Mouse (Mus musculus): ENCODE measurements around the gene Wfdc1. TPM values are rescaled to one million over a fixed set of nuclear protein-coding genes. Genes with fewer than 3 reads are reported as not detected.
A peak's percentile ranks its signal among the peaks of the same experiment; 100 is the strongest.

Wfdc1 gene
- polyA plus RNA-seq, 1 experiment from 2014 or later: 0.66 TPM

GRCm38 (mm10) chr8:119669284-119669683 is 3.1 kb downstream of the Wfdc1 start:
- no peaks in the 10 kb centered on the region for H3K4me1 ChIP-seq
- H3K9ac ChIP-seq: no peak overlapping the region
- WGBS (ENCODE audit: insufficient replicate concordance): 27% methylated on average over 12 of the region's 12 CpGs
- no peak for ATAC-seq
- no peak overlapping the region for H3K27ac ChIP-seq
- no peak overlapping the region for H3K4me2 ChIP-seq
- peaks cover 44% of the 10 kb centered on the region for H3K27me3 ChIP-seq (replicated peaks)
- no peak overlapping the region for H3K4me3 ChIP-seq
- no peaks in the 10 kb centered on the region for H3K36me3 ChIP-seq
- H3K9me3 ChIP-seq (replicated peaks): no peaks in the 10 kb centered on the region

GRCm38 (mm10) chr8:119670419-119671091 is 4.4 kb downstream of the Wfdc1 start:
- peaks cover 38% of the 10 kb centered on the region for H3K27me3 ChIP-seq (replicated peaks)
- H3K27ac ChIP-seq: no peak overlapping the region
- WGBS (ENCODE audit: insufficient replicate concordance): 45% methylated on average over 15 of the region's 16 CpGs
- no peak overlapping the region for H3K9ac ChIP-seq
- H3K36me3 ChIP-seq: no peaks in the 10 kb centered on the region
- no peak overlapping the region for H3K4me2 ChIP-seq
- no peak overlapping the region for H3K4me3 ChIP-seq
- H3K4me1 ChIP-seq: no peaks in the 10 kb centered on the region
- peak; percentile 24; the same call in 1 of the 2 replicates for ATAC-seq
- H3K9me3 ChIP-seq (replicated peaks): no peaks in the 10 kb centered on the region

GRCm38 (mm10) chr8:119673976-119674555 is 7.9 kb downstream of the Wfdc1 start:
- Histone ChIP-seq H3K27ac (no peak overlapping the region), H3K27me3 (replicated peaks) (peaks cover 5% of the 10 kb centered on the region; the same call in 1 of the 2 replicates), H3K36me3 (no peaks in the 10 kb centered on the region), H3K4me3 (no peak overlapping the region), H3K4me1 (peaks cover 12% of the 10 kb centered on the region; the same call in 1 of the 2 replicates), H3K9ac (no peak overlapping the region), H3K9me3 (replicated peaks) (no peaks in the 10 kb centered on the region), H3K4me2 (no peak overlapping the region)
- WGBS (ENCODE audit: insufficient replicate concordance): 62% methylated on average over 11 of the region's 11 CpGs
- no peak for ATAC-seq

GRCm38 (mm10) chr8:119675457-119675856 is 9.3 kb downstream of the Wfdc1 start:
- no peak overlapping the region for H3K27ac ChIP-seq
- no peak overlapping the region for H3K4me3 ChIP-seq
- H3K4me1 ChIP-seq: peaks cover 12% of the 10 kb centered on the region; the same call in 1 of the 2 replicates
- ATAC-seq: no peak
- no peak overlapping the region for H3K9ac ChIP-seq
- WGBS (ENCODE audit: insufficient replicate concordance): 77% methylated on average over 5 of the region's 5 CpGs
- H3K27me3 ChIP-seq (replicated peaks): peaks cover 9% of the 10 kb centered on the region
- no peaks in the 10 kb centered on the region for H3K9me3 ChIP-seq (replicated peaks)
- H3K4me2 ChIP-seq: no peak overlapping the region
- no peaks in the 10 kb centered on the region for H3K36me3 ChIP-seq

GRCm38 (mm10) chr8:119676389-119676788 is 10.2 kb downstream of the Wfdc1 start:
- peaks cover 12% of the 10 kb centered on the region; the same call in 1 of the 2 replicates for H3K4me1 ChIP-seq
- 9% methylated on average over 8 of the region's 8 CpGs for WGBS (ENCODE audit: insufficient replicate concordance)
- no peaks in the 10 kb centered on the region for H3K36me3 ChIP-seq
- H3K27me3 ChIP-seq (replicated peaks): peaks cover 14% of the 10 kb centered on the region
- no peak overlapping the region for H3K4me2 ChIP-seq
- H3K9ac ChIP-seq: no peak overlapping the region
- 0 out of 2 replicates have a peak, but pooled peaks have one; percentile 28 for ATAC-seq
- H3K4me3 ChIP-seq: no peak overlapping the region
- no peaks in the 10 kb centered on the region for H3K9me3 ChIP-seq (replicated peaks)
- H3K27ac ChIP-seq: no peak overlapping the region

GRCm38 (mm10) chr8:119678138-119678843 is 12.1 kb downstream of the Wfdc1 start:
- peak; percentile 34; the same call in 1 of the 2 replicates for ATAC-seq
- WGBS (ENCODE audit: insufficient replicate concordance): 8% methylated on average over 18 of the region's 18 CpGs

GRCm38 (mm10) chr8:119679184-119679583 is 13.0 kb downstream of the Wfdc1 start:
- Histone ChIP-seq H3K36me3 (no peaks in the 10 kb centered on the region), H3K27ac (no peak overlapping the region), H3K4me2 (no peak overlapping the region), H3K27me3 (replicated peaks) (peaks cover 23% of the 10 kb centered on the region), H3K9ac (no peak overlapping the region), H3K4me3 (no peak overlapping the region), H3K4me1 (peaks cover 12% of the 10 kb centered on the region; the same call in 1 of the 2 replicates), H3K9me3 (replicated peaks) (no peaks in the 10 kb centered on the region)
- ATAC-seq: no peak
- 60% methylated on average over 14 of the region's 14 CpGs for WGBS (ENCODE audit: insufficient replicate concordance)

More at GRCm38 (mm10) chr8:119678138-119678843, 12.1 kb downstream of the Wfdc1 start:
- Histone ChIP-seq H3K27ac (no peak overlapping the region), H3K4me2 (peak overlapping the region; percentile 57), H3K9ac (no peak overlapping the region), H3K27me3 (replicated peaks) (peaks cover 23% of the 10 kb centered on the region), H3K36me3 (no peaks in the 10 kb centered on the region), H3K4me3 (peak overlapping the region; percentile 29), H3K4me1 (peaks cover 12% of the 10 kb centered on the region; the same call in 1 of the 2 replicates), H3K9me3 (replicated peaks) (no peaks in the 10 kb centered on the region)

- no peak overlapping the region for H3K9ac ChIP-seq
- no peak overlapping the region for H3K4me3 ChIP-seq
- H3K4me1 ChIP-seq: no peaks in the 10 kb centered on the region
- no peak overlapping the region for H3K27ac ChIP-seq
- 57% methylated on average over 6 of the region's 6 CpGs for WGBS (ENCODE audit: insufficient replicate concordance)
- H3K4me2 ChIP-seq: no peak overlapping the region
- H3K36me3 ChIP-seq: no peaks in the 10 kb centered on the region
- peaks cover 33% of the 10 kb centered on the region; the same call in 1 of the 2 replicates for H3K27me3 ChIP-seq (replicated peaks)
- ATAC-seq: no peak
- H3K9me3 ChIP-seq (replicated peaks): no peaks in the 10 kb centered on the region
Measured at GRCm38 (mm10) chr8:119690602-119691001, 24.4 kb downstream of the Wfdc1 start.

- H3K4me2 ChIP-seq: no peak overlapping the region
- H3K27me3 ChIP-seq (replicated peaks): peaks cover 38% of the 10 kb centered on the region; the same call in 1 of the 2 replicates
- no peak overlapping the region for H3K27ac ChIP-seq
- no peak overlapping the region for H3K4me3 ChIP-seq
- no peaks in the 10 kb centered on the region for H3K9me3 ChIP-seq (replicated peaks)
- H3K4me1 ChIP-seq: no peaks in the 10 kb centered on the region
- no peak overlapping the region for H3K9ac ChIP-seq
- WGBS (ENCODE audit: insufficient replicate concordance): 44% methylated on average over 4 of the region's 4 CpGs
- no peaks in the 10 kb centered on the region for H3K36me3 ChIP-seq
- ATAC-seq: peak; percentile 35; the same call in 1 of the 2 replicates
Measured at GRCm38 (mm10) chr8:119691989-119692388, 25.8 kb downstream of the Wfdc1 start.

GRCm38 (mm10) chr8:119694696-119695095 is 28.5 kb downstream of the Wfdc1 start:
- no peak overlapping the region for H3K4me3 ChIP-seq
- WGBS (ENCODE audit: insufficient replicate concordance): 51% methylated on average over 7 of the region's 7 CpGs
- H3K9me3 ChIP-seq (replicated peaks): no peaks in the 10 kb centered on the region
- H3K4me2 ChIP-seq: no peak overlapping the region
- H3K27ac ChIP-seq: no peak overlapping the region
- H3K4me1 ChIP-seq: peaks cover 11% of the 10 kb centered on the region; the same call in 1 of the 2 replicates
- peaks cover 58% of the 10 kb centered on the region for H3K27me3 ChIP-seq (replicated peaks)
- no peak for ATAC-seq
- H3K9ac ChIP-seq: no peak overlapping the region
- no peaks in the 10 kb centered on the region for H3K36me3 ChIP-seq

GRCm38 (mm10) chr8:119697163-119697562 is 31.0 kb downstream of the Wfdc1 start:
- H3K4me1 ChIP-seq: peaks cover 15% of the 10 kb centered on the region; the same call in 1 of the 2 replicates

GRCm38 (mm10) chr8:119698960-119699359 is 32.8 kb downstream of the Wfdc1 start:
- WGBS (ENCODE audit: insufficient replicate concordance): 4% methylated on average over 12 of the region's 12 CpGs
- H3K9ac ChIP-seq: no peak overlapping the region
- peaks cover 15% of the 10 kb centered on the region; the same call in 1 of the 2 replicates for H3K4me1 ChIP-seq
- H3K27ac ChIP-seq: no peak overlapping the region
- no peaks in the 10 kb centered on the region for H3K9me3 ChIP-seq (replicated peaks)
- H3K4me2 ChIP-seq: peak overlapping the region; percentile 39
- H3K27me3 ChIP-seq (replicated peaks): peaks cover 90% of the 10 kb centered on the region
- peak; percentile 52; the same call in 1 of the 2 replicates for ATAC-seq
- no peaks in the 10 kb centered on the region for H3K36me3 ChIP-seq
- no peak overlapping the region for H3K4me3 ChIP-seq

More at GRCm38 (mm10) chr8:119697163-119697562, 31.0 kb downstream of the Wfdc1 start:
- no peak overlapping the region for H3K27ac ChIP-seq
- H3K36me3 ChIP-seq: no peaks in the 10 kb centered on the region
- peaks cover 83% of the 10 kb centered on the region for H3K27me3 ChIP-seq (replicated peaks)
- H3K9me3 ChIP-seq (replicated peaks): no peaks in the 10 kb centered on the region
- H3K9ac ChIP-seq: no peak overlapping the region
- no peak overlapping the region for H3K4me3 ChIP-seq
- ATAC-seq: no peak
- 47% methylated on average over 2 of the region's 2 CpGs for WGBS (ENCODE audit: insufficient replicate concordance)
- no peak overlapping the region for H3K4me2 ChIP-seq

Data from liver, embryonic 12.5 days (tissue).